Mouse (Mus musculus) limb, embryonic 14.5 days (tissue): ENCODE results near the gene Amh. TPM values are rescaled to one million over a fixed set of nuclear protein-coding genes. Genes with fewer than 3 reads are reported as not detected.

Experiments
- ATAC-seq: fragments of 200-750 bp; cut with Nextera tagmentation; 2 replicates; pipeline ENCODE4 v1.8.0; 2017; ENCODE audit warnings: low read depth, moderate number of reproducible peaks, moderate TSS enrichment; ENCODE audit not compliant: low FRiP score
- DNase-seq: peaks from one replicate; pipeline ENCODE4 v3.0.0-alpha.2; 2015; ENCODE audit warnings: low spot score
- H3K27ac ChIP-seq: fragments of 300-500 bp; sonication (generic); replicated peaks from 2 replicates; pipeline ENCODE4 v1.5.1; 2014; ENCODE audit warnings: low read depth, mild to moderate bottlenecking, low read length, moderate library complexity, mixed read lengths
- H3K27me3 ChIP-seq: fragments of 300-500 bp; sonication (generic); 2 replicates; pipeline ENCODE4 v1.6.1; 2014; ENCODE audit warnings: low read length, mixed read lengths; ENCODE audit not compliant: control insufficient read depth, insufficient read depth
- H3K36me3 ChIP-seq: fragments of 300-500 bp; sonication (generic); 2 replicates; pipeline ENCODE4 v1.6.1; 2014; ENCODE audit warnings: mild to moderate bottlenecking, low read length, moderate library complexity, mixed read lengths; ENCODE audit not compliant: control insufficient read depth, insufficient read depth
- H3K4me1 ChIP-seq: fragments of 300-500 bp; sonication (generic); 2 replicates; pipeline ENCODE4 v1.6.1; 2014; ENCODE audit warnings: antibody characterized with exemption, low read length, mixed read lengths; ENCODE audit not compliant: control insufficient read depth, insufficient read depth
- H3K4me2 ChIP-seq: fragments of 300-500 bp; sonication (generic); replicated peaks from 2 replicates; pipeline ENCODE4 v1.6.1; 2014; ENCODE audit warnings: low read depth, mild to moderate bottlenecking, low read length, moderate library complexity; ENCODE audit not compliant: severe bottlenecking
- H3K4me3 ChIP-seq: fragments of 300-500 bp; sonication (generic); replicated peaks from 2 replicates; pipeline ENCODE4 v1.5.1; 2014; ENCODE audit warnings: low read length
- H3K9ac ChIP-seq: fragments of 300-500 bp; sonication (generic); 2 replicates; pipeline ENCODE4 v1.6.1; 2014; ENCODE audit warnings: mild to moderate bottlenecking, low read depth, low read length, moderate library complexity; ENCODE audit not compliant: severe bottlenecking
- H3K9me3 ChIP-seq: fragments of 300-500 bp; sonication (generic); 2 replicates; pipeline ENCODE4 v1.6.1; 2016; ENCODE audit warnings: low read length; ENCODE audit not compliant: control insufficient read depth
- POLR2A ChIP-seq: fragments of 200-500 bp; IDR thresholded peaks from 2 replicates; pipeline ENCODE4 v1.8.0; 2012; ENCODE audit warnings: inconsistent platforms, mild to moderate bottlenecking, moderate library complexity, borderline replicate concordance; ENCODE audit not compliant: insufficient read depth, insufficient read length; ENCODE audit errors: extremely low read depth
- WGBS: fragments of 180-500 bp; shearing (Covaris S2); extraction: QIAGEN DNeasy Blood & Tissue Kit; methylation state at CpG from one replicate; pipeline ENCODE4 v1.1.7; 2014; 5-methylcytosine and 5-hydroxymethylcytosine counted together
- polyA plus RNA-seq, 2 experiments: library from polyadenylated mRNA; depleted of rRNA in 1 of 2; stranded (reverse) in 1 of 2; unstranded in 1 of 2; fragments of >200 nt; fragmentation: Nextera tagmentation in 1 of 2; extraction: Ambion mirVana in 1 of 2; gene quantifications; 2 replicates each; pipeline versions ENCODE4 v1.2.1 to v1.2.3; 2012 to 2014

Amh gene
- polyA plus RNA-seq, 2 experiments = 1.0 TPM; not detected in 1

- DNase-seq (no peak), ATAC-seq (no peak)
- 59% methylated on average over 6 of the region's 6 CpGs for WGBS
- Histone ChIP-seq H3K4me2 (no peak overlapping the region), H3K36me3 (no peaks in the 10 kb centered on the region), H3K27me3 (peaks cover 53% of the 10 kb centered on the region), H3K9ac (no peak overlapping the region), H3K27ac (no peak overlapping the region), H3K4me1 (no peaks in the 10 kb centered on the region), H3K9me3 (no peaks in the 10 kb centered on the region), H3K4me3 (no peak overlapping the region)
- no peak for TF ChIP-seq POLR2A
These were observed 34.8 kb downstream of the Amh start for GRCm38 (mm10) chr10:80839848-80840247.

GRCm38 (mm10) chr10:80841685-80842084 is 36.6 kb downstream of the Amh start:
- H3K27me3 ChIP-seq = peaks cover 44% of the 10 kb centered on the region
- H3K4me2 ChIP-seq = no peak overlapping the region
- no peaks in the 10 kb centered on the region for H3K9me3 ChIP-seq
- H3K36me3 ChIP-seq = no peaks in the 10 kb centered on the region
- no peak for TF ChIP-seq POLR2A
- 82% methylated on average over 2 of the region's 2 CpGs for WGBS
- no peak for DNase-seq
- no peaks in the 10 kb centered on the region for H3K4me1 ChIP-seq
- no peak overlapping the region for H3K4me3 ChIP-seq
- ATAC-seq = no peak
- H3K27ac ChIP-seq = no peak overlapping the region
- no peak overlapping the region for H3K9ac ChIP-seq

GRCm38 (mm10) chr10:80842334-80842733 is 37.3 kb downstream of the Amh start:
- no peaks in the 10 kb centered on the region for H3K36me3 ChIP-seq
- H3K9me3 ChIP-seq = no peaks in the 10 kb centered on the region
- H3K27me3 ChIP-seq = peaks cover 37% of the 10 kb centered on the region
- no peak overlapping the region for H3K4me2 ChIP-seq
- no peaks in the 10 kb centered on the region for H3K4me1 ChIP-seq
- no peak overlapping the region for H3K27ac ChIP-seq
- DNase-seq (no peak), ATAC-seq (no peak)
- H3K9ac ChIP-seq = no peak overlapping the region
- 77% methylated on average over 15 of the region's 15 CpGs for WGBS
- H3K4me3 ChIP-seq = no peak overlapping the region
- TF ChIP-seq POLR2A = no peak

GRCm38 (mm10) chr10:80843087-80843930 is 38.3 kb downstream of the Amh start:
- WGBS = 9% methylated on average over 30 of the region's 32 CpGs
- DNase-seq = no peak

GRCm38 (mm10) chr10:80843931-80844547 is 39.0 kb downstream of the Amh start, which contains the start of gene Lingo3:
Gene Lingo3, minus strand, starts transcription at chr10:80844039.
- no peak for DNase-seq
- H3K27me3 ChIP-seq = peaks cover 37% of the 10 kb centered on the region

More at GRCm38 (mm10) chr10:80843087-80843930, 38.3 kb downstream of the Amh start:
- no peak overlapping the region for H3K27ac ChIP-seq
- H3K36me3 ChIP-seq = no peaks in the 10 kb centered on the region
- no peaks in the 10 kb centered on the region for H3K9me3 ChIP-seq
- peak overlapping the region; percentile 57 for H3K9ac ChIP-seq
- peaks cover 37% of the 10 kb centered on the region for H3K27me3 ChIP-seq
- H3K4me2 ChIP-seq = peak overlapping the region; percentile 72
- peak overlapping the region; percentile 40 for H3K4me3 ChIP-seq
- no peak for ATAC-seq
- H3K4me1 ChIP-seq = no peaks in the 10 kb centered on the region
- no peak for TF ChIP-seq POLR2A

More at GRCm38 (mm10) chr10:80843931-80844547, 39.0 kb downstream of the Amh start, which contains the start of gene Lingo3:
- no peaks in the 10 kb centered on the region for H3K4me1 ChIP-seq
- ATAC-seq = no peak
- no peak within 1 kb of the TSS for H3K27ac ChIP-seq
- TF ChIP-seq POLR2A = no peak
- no peaks in the 10 kb centered on the region for H3K36me3 ChIP-seq
- no peaks in the 10 kb centered on the region for H3K9me3 ChIP-seq
- H3K4me2 ChIP-seq = peak within 1 kb of the TSS; percentile 72
- 5% methylated on average over 29 of the region's 51 CpGs for WGBS
- peak within 1 kb of the TSS; percentile 57 for H3K9ac ChIP-seq
- peak within 1 kb of the TSS; percentile 40 for H3K4me3 ChIP-seq
